Mouse (Mus musculus) c-Kit-positive CD71-negative TER-119-negative erythroid progenitor cells, embryonic 14.5 days (primary cell): ENCODE data around the gene Bhmt.

Experiments used
- DNase-seq: peaks from one replicate; pipeline ENCODE4 v3.0.0-alpha.2; 2013; ENCODE audit warnings: low read depth

Bhmt gene

DNA sequence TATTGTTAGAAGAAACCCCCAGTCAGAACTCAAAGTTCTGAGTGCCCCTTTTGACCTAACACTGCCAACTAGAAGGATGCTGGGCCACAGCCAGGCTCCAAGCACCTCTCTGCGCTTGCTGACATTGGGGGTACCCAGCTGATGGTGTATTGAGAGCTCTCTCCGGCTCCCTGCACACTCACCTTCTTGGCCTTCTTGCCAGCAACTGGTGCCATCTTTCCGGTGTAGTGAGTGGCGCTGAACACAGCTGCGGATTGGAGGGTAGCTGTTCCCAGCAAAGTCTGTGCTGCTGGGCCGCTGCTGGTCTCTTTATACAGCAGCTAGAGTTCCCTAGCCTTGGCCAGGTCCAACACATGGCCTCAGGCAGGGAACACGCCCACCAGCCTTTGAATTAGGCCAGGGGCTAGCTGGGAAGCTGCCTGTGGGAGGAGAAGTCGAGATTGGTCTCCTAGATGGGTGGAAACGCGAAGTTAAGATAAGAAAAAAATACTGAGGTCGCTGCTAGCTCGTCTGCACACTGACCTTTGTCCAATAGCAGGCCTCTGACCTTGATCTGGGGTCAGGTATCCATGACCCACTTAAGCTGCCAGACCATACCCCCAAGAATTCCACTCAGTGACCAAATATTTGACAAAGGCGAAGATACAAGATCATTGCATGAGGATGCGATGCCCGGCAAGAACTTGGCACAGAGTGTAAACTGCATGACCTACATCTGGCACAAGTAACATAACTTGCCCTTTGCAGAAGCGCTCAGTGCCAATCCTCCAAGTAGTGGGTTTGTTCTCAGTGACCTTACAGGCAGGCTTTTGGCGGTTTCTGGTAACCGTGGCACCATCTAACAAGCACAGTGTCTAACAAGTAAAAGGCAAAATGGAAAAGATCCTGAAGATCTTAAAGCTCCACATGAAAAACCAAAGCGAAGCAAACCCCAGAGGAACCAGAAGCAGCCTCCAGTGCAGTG lies at the start of gene Bhmt:
Gene Bhmt (minus strand): TSS at position 680 of the 964 bp plus-strand sequence.
- DNase-seq, result no peak

DNA sequence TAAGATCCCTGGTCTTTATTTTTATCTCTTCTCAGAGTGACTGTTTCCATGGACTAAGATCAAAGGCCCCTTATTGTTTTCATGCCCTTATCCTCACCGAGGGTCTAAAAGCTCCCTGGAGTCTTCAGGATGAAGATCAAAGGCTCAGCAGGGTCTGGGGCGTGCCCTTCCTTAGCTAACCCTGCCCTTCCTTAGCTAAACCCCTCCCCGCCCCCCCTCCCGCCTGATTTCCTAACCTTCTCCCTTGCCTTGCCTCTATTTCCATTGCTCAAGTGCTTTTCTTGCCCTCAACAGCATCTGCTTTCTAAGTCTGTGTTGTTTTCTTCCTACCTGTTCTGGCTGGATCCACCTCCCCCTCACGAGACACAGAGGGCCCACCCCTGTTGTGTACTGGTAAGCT lies 49.6 kb upstream of the Bhmt start:
- DNase-seq, result no peak

GRCm38 (mm10) chr13:93685226-93685625 lies 47.5 kb upstream of the Bhmt start:
- no peak for DNase-seq

DNA sequence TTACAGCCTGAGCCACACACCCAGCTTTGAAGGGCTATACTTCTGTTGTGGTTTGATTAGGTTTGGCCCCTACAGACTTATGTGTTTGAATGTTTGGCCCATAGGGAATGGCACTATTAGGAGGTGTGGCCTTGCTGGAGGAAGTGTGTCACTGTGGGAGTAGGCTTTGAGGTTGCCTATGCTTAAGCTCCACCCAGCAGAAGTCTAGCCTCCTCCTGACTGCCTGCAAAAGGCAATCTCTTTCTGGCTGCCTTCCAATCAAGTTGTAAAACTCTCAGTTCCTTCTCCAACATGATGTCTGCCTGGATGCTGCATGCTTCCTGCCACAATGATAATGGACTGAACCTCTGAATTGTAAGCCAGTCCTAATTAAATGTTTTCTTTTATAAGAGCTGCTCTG lies 45.6 kb upstream of the Bhmt start:
- DNase-seq, result no peak

- no peak for DNase-seq
Measured at GRCm38 (mm10) chr13:93676864-93677263, 39.1 kb upstream of the Bhmt start.

DNA sequence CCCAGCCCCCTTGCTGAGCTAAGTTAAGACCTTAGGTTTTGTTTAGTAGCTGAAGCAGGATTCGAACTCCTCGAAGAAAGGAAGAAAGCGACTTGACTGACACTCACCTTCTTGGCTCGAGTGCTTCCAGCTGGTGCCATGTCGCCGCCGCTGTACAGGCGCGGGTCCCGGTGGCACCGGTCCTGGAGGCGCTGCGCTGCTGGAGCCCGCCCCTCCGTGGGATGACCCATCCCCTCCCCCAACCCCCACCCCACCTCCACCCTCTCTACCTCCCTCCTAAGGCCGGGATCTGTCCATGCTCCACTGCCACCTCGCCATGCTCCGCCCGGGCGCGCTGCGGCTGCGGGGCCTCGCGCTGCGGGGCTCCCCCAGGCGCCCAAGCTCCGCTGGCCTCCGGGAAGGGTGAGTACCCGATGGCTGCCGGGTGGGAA lies 36.4 kb upstream of the Bhmt start, which contains the start of the genes Bhmt2 and Dmgdh:
Gene Bhmt2 (minus strand): TSS at position 172 of the 431 bp plus-strand sequence.
Gene Dmgdh (plus strand): TSS at position 303 of the 431 bp plus-strand sequence.
- no peak for DNase-seq

GRCm38 (mm10) chr13:93673296-93673695 lies 35.5 kb upstream of the Bhmt start:
- no peak for DNase-seq

DNA sequence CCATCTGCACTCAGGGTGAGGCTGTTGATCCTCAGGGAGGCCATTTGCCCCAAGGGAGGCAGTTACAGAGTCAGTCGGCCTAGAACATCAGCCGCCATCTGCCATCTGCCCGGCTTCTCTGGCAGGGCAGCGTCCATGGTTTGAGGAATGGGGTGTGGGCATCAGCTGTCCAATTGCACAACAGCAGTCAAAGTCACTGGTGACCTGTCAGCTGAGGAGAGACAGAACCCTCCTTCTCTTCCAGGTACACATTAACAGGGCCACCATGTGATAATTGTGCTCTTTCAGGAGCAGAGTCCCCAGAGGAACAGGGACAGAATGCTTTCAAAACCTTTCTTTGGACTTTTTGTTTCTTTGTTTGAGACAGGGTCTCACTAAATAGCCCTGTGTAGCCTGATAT lies 34.6 kb upstream of the Bhmt start:
- no peak for DNase-seq

DNA sequence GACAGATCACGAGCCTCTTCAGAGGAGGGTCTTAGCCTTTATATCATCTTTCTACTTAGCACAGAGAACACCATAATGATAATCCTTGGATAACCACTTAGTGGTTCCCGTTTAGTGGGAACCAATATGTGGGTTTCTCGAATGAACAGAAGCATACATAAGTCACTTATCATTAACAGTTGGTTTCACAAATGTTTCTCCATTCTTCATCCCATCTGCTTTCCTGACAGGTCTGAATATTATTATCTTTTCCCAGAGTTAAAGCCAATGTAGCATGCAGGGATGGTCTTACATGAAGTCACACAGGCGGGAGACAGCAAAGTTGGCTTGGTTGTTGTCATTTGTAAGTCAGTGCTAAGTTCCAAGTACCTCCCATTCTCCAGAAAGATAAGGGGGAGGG lies 29.8 kb upstream of the Bhmt start:
- DNase-seq, result no peak

DNA sequence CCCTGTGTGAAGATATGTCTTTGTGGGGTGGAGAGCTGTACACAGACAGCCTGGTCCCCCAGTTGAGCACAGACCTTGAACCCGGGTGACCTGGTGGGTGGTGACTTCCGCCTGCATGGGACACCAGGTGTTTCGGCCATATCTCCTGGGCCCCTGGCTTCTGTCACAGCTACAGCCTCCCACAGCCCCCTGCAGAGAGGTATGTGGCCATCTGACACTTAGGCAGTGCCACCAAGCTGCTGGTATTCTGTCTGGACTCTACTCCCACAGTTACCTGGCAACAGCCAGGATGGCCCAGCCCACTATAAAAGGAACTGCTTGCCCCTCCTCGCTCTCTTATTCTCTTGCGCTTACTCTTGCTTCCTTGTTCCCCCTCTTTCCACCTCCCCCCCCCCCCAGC lies 20.2 kb upstream of the Bhmt start:
- DNase-seq, result no peak

- DNase-seq, result no peak
Measured at GRCm38 (mm10) chr13:93653382-93653781, 15.6 kb upstream of the Bhmt start.

- DNase-seq, result no peak
Measured at GRCm38 (mm10) chr13:93648387-93649130, 10.8 kb upstream of the Bhmt start.

GRCm38 (mm10) chr13:93639636-93640035 lies 1.9 kb upstream of the Bhmt start:
- no peak for DNase-seq

GRCm38 (mm10) chr13:93636561-93636960 lies 1.2 kb downstream of the Bhmt start:
- DNase-seq, result no peak

- DNase-seq, result no peak
Measured at GRCm38 (mm10) chr13:93632927-93633326, 4.8 kb downstream of the Bhmt start.

DNA sequence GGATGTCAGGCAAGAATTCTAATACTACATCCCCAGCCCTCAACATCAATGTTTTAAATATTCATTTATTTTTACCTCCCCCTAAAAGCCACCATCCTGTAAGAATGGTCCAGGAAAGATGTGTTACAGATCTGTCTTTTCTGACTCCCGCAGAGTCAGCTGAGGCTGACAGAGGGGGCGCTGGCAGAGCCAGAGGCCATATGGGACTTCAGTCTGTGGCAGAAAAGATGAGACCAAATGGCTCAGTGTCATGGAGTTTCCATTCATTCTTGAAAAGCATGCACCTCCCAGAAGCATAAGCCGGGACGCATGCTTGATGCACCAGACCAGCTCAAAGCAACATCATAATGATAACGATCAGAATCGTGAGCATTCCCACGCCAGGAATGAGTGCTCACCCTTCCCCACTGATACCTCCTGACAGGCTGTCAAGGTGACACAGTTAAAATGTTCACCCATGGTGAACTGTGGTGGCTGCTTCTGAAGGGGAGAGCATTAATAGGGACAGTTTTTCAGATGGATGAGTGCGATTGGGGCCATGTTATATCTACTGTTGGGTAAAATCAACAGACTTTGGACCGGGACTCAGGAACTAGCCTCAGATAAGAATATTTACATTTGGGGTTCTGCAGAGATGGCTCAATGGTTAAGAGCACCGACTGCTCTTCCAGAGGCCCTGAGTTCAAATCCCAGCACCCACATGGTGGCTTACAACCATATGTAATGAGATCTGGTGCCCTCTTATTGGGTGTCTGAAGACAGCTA lies 6.6 kb downstream of the Bhmt start:
- DNase-seq, result no peak

- no peak for DNase-seq
Measured at GRCm38 (mm10) chr13:93628861-93629260, 8.9 kb downstream of the Bhmt start.

DNA sequence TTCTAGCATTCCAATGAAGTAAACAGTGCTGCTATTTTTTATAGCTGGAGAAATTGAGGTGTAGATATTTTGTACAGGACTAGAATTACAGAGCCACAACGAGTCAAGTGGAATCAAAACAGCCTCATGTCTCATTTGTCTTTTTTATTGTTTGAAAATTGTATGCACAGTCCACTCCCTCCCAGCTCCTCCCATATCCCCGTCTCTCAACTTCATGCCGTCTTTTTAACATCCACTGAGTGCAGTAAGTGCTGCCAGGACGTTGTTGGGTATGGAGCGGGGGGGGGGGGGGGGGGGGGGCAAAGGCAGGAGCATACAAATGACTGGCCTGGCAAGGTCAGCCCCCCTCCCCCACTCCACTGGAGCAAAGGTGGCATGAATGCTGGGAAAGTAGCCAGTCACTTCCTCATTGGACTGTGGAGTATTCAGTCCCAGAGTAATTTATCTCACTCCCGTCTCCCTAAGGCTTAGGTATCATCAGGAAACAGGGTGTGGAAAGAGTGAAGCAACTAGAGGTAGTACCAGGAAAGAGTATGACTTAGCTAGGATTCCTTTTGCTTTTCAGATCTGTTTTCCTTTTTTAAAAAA lies 23.3 kb downstream of the Bhmt start:
- DNase-seq, result no peak

DNA sequence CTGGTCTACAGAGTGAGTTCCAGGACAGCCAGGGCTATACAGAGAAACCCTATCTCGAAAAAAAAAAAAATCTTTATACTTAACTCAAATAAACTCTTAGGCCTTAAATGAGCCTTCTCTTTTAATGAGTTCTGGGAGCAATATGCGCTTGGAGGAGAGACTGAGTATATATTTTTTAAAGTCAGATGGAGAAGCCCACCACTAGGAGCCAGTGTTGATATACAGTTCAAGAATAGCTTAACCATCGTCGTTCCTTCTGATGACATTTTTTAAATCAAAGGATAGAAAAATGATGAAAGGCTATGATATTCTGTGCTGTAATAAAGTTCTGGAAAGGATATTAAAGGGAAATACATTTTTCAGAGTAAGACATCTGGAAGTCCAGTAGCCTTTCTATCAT lies 24.0 kb downstream of the Bhmt start:
- DNase-seq, result no peak

GRCm38 (mm10) chr13:93612660-93613607 lies 24.8 kb downstream of the Bhmt start:
- peak; percentile 67 for DNase-seq

GRCm38 (mm10) chr13:93608476-93608875 lies 29.3 kb downstream of the Bhmt start:
- no peak for DNase-seq
